Mouse (Mus musculus): ENCODE data around the gene Plekhh2. TPM values are rescaled to one million over a fixed set of nuclear protein-coding genes. Genes with fewer than 3 reads are reported as not detected.

Plekhh2 gene
- total RNA-seq, 2 experiments from 2014 or later, result 0.32 TPM; not detected in 1

DNA sequence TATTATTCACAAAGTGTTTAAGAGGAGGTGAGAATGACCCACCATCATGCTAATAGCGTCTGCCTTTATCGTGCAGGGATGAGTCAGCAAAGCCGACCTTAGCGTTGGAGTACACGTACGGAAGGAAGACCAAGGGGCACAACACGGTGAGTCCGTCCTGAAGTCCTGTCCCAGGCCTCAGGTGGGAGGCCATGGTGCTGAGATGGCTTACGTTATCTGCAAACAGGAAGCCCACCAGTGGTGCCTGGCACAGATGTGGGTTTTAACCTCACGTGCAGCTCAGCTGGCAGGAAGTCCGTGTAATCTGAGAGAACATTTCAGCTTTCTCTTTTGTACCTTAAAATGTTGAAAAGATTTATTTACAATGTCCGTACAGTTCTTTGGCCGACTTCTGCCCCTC, 121.7 kb downstream of the Plekhh2 start:
- ATAC-seq (replicated peaks; ENCODE audit: poor library complexity, severe bottlenecking), result peak; percentile 57

DNA sequence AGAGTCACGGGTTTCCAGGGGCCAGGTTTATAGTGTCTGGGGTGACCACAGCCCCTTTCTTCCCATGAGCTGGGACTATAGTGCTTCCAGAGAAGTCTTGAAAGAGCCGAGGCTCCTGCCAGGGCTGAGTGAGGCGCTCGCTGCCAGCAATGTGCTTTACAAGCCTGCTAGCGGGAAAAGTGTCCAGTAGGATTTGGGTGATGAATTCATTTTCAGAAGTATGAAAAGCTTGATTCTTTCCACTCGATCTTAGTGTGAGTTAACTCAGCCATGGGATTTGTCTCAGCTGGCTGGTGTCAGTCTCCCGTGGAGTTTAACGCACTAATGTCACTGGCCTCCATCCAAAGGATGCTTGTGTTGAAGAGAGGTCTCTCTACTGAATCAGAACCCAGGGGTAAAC, 124.6 kb downstream of the Plekhh2 start:
- no peak for ATAC-seq (replicated peaks; ENCODE audit: poor library complexity, severe bottlenecking)

DNA sequence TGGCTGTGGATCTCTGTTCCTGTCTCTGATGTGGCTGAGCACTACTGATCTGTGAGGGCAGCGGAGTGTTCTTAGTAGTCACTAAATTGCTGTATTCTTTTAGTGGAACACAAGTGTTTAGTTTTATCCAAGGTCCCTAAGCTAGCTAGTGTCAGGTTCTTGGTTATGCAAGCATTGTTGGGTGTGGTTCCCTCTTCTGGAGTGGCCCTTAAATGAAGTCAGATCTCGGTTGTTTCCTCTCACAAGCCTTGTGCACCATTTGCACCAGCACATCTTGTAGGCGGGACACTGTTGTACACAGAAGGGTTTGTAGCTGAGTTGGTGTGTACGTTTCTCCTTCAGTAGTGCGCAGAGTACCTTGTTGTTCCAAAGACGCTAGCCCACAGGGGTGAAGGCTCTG, 126.3 kb downstream of the Plekhh2 start:
- peak; percentile 54 for ATAC-seq (replicated peaks; ENCODE audit: poor library complexity, severe bottlenecking)

DNA sequence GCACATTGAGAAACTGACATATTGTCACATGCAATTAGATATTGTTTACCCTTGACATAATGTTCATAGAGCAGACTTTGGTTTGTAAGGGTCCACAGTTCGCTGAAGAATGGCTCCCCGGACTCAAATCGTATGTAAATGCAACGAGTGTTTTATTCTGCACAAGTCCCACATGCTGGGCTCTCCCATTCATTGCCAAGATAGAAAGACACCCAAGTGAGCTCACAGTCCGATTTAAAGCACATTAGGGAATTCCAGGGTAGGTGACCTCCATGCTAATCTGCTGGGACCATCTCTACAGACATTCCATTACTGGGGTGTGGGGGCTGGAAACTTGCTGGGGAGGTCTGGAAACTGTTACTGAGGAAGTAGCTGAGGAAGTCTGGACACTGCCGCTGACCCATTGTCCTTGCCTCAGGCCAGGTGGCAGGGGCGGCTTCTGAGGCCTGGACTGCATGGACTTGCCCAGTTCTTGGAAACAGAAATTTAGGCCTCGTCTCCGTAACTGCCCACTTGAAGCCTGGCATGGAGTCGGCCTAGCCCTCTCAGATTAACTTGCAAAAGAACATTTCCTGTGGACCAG, 128.2 kb downstream of the Plekhh2 start:
- no peak for ATAC-seq (replicated peaks; ENCODE audit: poor library complexity, severe bottlenecking)

DNA sequence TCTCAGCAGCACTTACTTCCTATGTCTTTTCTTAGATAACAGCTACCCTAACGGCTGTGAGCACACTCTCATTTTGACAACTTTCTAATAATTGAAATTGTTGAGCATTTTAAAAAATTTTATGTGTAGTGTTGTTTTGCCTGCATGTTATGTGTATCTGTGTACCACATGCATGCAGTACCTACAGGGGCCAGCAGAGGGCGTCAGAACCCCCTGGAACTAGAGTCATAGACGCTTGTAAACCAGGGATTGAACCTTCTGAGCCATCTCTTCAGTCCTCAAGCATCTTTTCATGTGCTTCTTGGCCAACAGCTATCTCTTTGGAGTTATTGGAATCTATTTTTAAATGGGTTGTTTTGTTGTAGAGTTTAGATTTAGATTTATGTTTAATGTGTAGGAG, 130.2 kb downstream of the Plekhh2 start:
- ATAC-seq (replicated peaks; ENCODE audit: poor library complexity, severe bottlenecking), result peak; percentile 55; the same call in 1 of the 2 replicates

DNA sequence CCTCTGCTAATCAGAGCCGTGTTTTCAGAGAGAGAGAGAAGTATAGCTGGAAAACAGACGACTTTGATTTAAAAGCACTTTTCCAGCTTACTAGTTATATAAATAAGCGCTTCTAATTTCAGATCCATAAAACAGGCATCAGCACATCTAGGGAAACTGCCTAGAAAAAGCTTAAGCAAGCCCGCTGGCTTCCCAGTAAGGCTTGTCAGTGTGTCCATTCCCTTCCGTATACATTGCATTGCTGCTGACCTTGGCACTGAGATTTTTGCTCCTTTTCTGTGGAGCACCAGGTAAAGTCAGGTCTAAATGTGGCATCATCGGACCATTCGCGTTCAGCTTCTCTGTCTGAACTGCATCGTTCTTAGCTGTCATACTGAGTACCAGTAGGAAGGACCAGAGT, 130.6 kb downstream of the Plekhh2 start:
- ATAC-seq (replicated peaks; ENCODE audit: poor library complexity, severe bottlenecking), result no peak

DNA sequence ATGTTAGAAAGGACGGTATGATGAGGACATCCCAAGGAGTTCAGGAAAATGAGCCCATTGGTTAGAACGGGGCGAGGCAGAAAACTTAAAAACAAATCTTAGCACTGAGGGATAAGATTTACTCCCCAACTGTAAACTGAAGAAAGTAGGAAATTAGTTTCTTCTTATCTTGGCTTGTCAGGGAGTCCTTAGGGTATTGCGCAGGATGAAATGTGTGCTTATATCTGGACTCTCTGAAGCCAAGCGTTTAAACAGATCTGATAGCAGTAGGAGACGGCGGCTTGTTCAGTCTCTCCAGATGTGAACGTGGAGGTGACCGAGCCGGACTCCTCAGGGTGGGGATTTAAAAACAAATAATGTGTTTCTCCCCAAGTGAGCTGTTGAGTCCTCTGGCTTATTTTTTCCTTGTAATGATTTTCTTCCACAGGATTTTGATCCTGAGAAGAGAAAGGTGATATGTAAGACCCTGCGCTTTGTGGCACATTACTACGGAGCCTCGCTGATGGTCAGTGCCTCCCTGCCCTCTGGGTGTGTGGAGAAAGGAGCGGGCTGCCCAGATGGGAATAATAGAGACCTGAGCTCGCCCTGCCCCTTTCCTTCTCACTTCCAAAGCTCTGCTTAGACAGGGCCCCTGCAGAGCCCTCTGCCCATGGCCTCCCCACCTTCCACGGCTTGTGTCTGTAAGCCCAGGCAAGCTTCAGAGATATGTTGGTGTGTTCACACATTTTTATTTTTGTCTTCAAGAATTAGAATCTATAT, 132.8 kb downstream of the Plekhh2 start:
- ATAC-seq (replicated peaks; ENCODE audit: poor library complexity, severe bottlenecking), result no peak

DNA sequence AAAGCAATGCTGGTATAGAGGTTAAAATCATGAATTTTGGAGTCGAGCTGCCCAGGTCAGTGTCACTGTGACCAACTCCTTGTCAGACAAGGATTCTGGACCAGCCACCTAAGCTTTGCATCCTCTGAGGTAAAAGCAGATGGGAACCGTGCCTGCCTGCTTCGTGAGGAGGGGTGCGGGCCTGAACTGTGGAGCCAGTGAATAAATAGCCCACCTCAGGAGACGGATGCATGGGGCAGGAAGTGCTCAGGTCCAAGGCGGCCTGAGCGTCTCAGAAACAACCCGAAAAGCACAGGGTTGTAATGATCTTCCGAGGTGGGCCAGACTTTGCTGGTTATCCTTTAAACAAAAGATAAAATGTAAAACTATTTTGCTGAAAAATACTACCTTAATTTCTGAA, 133.4 kb downstream of the Plekhh2 start:
- no peak for ATAC-seq (replicated peaks; ENCODE audit: poor library complexity, severe bottlenecking)

DNA sequence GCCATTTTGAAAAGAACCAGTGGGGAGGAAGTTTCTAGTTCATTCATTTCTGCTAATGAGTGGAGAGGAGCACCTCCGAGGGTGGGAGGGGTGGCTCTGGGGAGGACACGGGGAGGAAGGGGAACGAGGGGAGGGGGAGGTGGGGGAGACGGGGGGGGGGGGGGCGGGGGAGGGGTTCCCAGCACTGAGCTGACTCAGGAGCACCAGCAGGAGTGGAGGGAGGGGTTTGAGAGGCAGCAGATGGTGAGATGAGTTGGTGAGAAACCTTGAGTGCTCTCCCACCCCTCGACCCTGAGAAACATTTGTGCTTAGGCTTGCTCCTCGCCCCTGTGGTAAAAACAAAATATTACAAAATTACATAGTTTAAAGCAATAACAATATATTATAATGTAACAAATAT, 134.2 kb downstream of the Plekhh2 start:
- ATAC-seq (replicated peaks; ENCODE audit: poor library complexity, severe bottlenecking), result no peak

DNA sequence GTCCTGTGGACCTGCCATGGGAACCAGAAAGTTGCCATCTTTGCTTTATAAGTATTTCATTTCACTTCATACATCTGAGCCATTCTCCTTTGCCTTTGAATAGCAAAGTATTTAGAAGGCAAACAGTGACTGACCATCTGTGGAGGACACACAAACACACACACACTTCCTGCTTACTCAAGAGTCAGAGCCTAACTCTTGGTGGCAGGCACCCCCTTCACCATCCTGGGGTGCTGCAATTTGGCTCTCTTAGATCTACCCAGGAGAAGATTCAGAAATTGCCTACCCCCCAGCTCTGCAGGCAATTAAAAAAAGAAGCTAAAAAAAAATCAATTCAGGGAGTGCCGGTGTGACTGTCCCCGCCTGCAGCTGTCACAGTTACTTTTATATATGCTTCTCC, 134.8 kb downstream of the Plekhh2 start:
- ATAC-seq (replicated peaks; ENCODE audit: poor library complexity, severe bottlenecking), result peak; percentile 57

DNA sequence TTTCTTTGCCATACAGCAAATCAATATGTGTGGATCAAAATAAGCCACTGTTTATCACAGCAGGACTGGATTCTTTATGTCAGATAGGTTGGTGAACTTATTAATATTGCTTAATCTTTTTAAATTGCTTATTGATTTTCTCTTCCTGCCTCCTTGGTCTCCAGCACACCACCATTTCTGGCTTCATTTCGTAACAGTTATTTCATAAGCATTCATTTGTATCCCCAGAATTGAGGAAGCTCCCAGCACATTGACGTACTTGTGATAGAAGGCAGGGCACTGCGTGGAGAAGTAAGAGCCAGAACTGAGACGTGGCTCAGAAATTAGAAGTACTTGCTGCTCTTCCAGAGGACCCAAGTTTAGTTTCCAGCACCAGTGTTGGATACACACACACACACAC, 135.9 kb downstream of the Plekhh2 start:
- peak; percentile 95 for ATAC-seq (replicated peaks; ENCODE audit: poor library complexity, severe bottlenecking)

DNA sequence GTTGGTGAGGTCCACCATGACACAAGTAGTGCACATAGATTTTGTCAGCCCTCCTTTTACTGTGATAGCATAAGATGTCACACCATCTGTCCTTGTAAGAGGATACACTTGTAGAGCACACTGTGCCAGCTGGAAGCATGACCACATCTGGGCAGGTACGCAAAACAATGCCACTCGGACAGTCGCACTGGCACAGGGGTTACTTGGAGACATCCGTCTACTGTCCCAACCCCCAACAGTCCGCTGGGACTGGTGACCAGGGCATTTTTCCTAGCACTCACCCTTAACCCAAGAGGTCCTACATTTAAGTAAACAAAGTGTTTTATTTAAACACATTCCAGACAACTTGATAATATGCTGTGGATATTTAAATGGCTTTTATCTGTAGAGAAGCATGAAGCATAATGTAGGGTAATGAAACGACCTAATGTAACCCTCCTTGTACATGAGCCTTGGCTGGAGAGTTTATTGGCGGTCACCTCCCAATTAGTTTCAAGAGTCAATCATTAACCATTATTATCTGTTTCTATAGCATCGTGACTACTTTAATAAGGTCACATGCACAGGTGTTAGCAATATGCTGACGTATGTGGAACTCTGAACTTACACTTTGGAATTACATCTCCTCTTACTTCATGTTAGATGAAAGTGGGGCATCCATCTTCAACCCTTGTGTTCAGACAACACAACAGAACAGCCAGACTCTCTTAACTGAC, 138.8 kb downstream of the Plekhh2 start:
- ATAC-seq (replicated peaks; ENCODE audit: poor library complexity, severe bottlenecking), result no peak

DNA sequence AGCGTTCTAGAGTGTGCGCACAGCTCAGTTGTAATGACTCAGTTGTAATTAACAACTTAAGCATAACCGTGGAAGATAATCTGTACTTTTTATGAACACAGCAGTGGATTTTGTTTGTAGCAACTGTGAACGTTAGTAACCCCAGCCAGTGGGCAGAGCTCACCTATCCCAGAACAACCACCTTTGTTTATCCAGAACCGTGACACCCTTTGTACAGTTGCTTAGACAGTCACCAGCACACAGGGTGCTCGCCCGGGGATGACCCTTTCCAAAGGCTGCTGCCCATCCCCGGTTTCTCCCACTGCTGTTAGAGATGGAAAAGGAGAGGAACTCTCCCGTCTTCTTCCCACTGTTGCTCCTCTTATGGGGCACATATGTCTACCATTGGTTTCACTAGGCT, 141.8 kb downstream of the Plekhh2 start:
- no peak for ATAC-seq (replicated peaks; ENCODE audit: poor library complexity, severe bottlenecking)

DNA sequence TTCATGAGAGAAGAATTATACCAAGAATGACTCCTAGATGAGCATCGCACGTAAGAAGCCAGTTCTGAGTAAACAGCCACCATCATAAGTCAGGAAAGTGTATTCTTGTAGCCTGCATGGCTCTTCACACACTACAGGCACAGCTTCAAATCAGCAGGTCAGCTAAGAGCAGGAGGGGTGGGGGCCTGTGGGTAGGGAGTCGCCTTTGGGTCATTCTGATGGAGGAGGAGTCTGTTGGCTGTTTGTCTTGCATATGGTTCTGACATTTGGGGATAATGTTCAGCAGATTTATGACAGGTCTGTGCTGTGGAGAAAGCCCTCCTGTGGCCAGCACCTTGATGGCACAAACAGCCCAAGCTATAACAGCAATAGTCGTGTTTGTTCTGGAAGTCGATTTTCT, 144.5 kb downstream of the Plekhh2 start:
- no peak for ATAC-seq (replicated peaks; ENCODE audit: poor library complexity, severe bottlenecking)

DNA sequence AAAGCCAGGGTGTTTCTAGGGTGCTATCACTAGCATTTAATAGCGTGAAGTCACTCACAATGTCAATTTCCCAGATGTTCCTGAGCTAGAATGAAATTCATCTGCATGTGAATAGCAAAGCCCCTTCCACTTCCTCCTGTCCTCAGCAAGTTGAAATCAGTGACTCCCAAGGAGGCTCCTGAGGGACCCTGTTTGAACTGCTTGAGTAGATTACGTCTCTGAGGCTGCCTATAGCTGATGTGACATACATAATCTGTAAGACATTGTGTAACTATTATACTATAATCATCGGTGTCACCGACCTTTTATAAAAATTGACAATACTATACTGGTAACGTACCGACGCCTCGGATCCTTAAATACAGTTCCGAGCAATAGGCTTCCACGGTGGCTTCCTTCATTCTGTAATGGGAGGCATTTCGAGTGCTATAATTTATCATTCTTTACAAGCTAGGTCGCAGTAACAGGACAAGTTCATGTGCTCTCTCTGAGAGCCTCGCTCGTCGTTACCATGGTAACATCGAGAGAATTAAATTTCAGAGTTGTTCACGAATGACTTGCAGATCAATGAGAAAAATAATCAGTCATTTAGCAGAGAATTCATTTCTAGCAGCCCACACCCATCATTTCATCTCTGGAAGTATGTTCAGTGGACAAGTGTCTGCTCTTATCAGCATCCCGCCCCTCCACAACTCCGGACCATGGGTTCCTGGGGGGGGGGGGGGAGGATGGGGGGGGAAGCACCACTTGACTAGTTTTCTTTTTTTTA, 145.1 kb downstream of the Plekhh2 start:
- no peak for ATAC-seq (replicated peaks; ENCODE audit: poor library complexity, severe bottlenecking)

DNA sequence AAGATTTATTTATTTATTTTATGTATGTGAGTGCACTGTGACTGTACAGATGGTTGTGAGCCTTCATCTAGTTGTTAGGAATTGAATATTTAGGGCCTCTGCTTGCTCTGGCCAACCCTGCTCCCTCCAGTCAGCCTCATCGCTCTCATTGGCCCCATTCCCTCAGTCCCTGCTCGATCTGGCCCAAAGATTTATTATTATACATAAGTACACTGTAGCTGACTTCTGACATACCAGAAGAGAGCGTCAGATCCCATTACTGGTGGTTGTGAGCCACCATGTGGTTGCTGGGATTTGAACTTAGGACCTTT, 145.7 kb downstream of the Plekhh2 start:
- ATAC-seq (replicated peaks; ENCODE audit: poor library complexity, severe bottlenecking), result no peak

DNA sequence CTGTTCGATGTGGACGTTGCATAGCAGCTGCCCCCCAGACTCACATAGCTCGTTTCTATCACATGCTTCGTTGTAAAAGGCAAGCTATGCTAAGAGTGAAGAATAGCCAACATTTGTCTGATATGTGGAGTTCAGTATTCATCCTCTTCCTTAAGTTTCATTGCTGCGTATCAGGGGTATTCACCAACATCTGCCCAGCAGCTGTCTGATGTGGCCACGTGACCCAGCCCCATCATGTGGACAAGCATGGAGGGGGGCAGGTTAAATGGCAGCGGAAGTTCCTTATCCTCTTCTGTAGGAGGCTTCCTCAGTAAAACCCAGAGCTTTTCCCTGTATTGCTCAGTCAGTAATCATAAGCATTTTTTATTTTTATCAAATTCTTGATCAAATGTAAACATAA, 146.1 kb downstream of the Plekhh2 start:
- ATAC-seq (replicated peaks; ENCODE audit: poor library complexity, severe bottlenecking), result no peak

DNA sequence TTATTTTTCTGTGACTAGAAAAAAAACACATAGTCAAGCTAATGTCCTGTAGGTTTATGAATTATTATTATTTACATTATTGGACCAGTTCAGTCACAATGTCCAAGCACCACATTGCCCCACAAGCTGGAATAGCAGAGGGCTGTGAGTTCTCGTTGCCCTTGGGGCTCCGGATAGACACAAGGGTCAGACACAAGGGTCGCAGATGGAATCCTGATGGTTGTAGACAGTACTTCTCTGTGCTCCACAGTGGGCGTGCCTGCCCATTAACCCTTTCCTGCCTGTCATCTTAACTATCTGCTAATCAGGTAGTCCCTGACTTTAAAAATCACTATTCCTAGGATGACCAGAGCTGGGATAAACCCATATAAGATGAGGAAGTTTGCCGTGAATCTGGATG, 146.5 kb downstream of the Plekhh2 start:
- ATAC-seq (replicated peaks; ENCODE audit: poor library complexity, severe bottlenecking), result no peak

DNA sequence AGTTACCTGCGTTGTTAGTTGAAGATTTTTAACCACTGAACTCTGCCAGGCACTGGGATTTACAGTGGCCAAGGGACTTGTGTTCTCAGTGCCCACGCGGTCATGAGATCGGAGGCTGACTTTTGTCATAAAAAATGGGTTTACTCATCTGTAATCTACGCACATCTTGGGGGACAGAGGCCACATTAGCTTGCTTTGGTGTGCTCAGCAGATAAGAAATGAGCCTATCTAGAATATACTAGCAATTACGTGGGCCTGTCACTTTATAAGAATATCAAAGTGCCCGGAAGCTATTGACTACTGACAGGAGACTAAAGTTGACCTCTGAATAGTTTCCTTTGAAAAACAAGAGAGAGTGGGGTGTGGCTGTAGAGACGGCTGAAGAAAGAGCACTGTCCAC, 147.3 kb downstream of the Plekhh2 start:
- no peak for ATAC-seq (replicated peaks; ENCODE audit: poor library complexity, severe bottlenecking)

DNA sequence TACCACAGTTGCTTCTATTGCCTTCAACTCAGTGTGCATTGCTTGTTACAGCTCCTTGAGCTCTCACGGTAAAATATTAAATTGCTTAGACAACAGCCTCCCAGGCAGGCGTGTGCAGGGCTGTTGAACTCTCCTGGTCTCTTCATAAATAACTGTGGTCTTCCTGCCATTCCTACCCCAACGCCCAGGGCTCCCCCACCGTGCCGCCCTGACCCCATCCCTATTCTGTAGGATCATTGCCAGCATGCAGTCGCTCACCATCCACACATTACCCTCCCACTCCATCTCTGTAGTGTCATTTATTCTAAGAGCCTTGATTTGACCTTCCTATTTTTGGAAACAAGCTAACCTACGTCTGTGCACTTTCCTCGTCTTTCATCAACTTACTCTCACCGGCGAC, 153.4 kb downstream of the Plekhh2 start:
- no peak for ATAC-seq (replicated peaks; ENCODE audit: poor library complexity, severe bottlenecking)

DNA sequence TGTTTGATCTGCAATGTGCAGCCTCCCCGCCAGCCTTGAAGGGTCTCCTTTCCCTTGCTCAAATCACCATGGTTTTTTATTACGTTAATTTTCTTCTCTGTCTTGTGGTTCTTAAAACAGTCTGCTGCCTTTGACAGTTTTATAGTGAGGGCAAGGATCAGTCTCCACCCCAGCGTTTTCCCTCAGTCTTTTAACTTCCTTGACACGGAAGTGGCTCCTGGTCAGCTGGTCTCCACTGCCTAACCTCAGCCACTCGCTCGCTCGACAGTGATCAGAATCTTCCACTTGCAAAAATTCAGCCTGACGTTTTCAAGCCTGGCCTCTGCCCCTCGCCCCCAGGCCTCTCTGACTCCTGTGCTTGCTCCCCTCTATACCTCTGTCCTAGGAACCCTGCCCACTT, 154.0 kb downstream of the Plekhh2 start:
- 0 out of 2 replicates have a peak, but pooled peaks have one; percentile 32 for ATAC-seq (replicated peaks; ENCODE audit: poor library complexity, severe bottlenecking)

Measured in granulocyte monocyte progenitor cell, adult 5-6 weeks (primary cell).